30 mouse cellular contexts compared by ENCODE assay signal in the genomic region with DNA sequence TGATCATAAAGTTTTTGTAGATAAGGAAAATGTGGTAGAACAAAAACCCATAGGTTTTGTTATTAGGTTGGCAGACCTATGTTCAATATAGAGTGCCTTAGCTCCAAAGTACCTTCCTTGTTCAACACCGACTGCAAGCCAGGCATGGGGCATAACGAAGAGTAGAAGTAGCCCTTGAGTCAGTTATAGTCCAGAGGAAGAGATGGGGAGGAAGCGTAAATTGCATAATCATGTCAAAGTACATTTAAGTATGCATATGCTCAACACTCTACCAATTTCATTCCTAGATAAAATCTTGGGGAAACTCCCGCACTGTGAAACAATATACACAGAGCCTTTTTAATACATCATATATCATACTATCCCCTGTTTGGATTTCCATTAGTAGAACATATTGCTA.
DNase-seq lines count a peak whose midpoint lies in the region; ATAC-seq lines count a peak whose summit lies in the region.
"Had no signal": no experiment of that assay in that cellular context is flagged by ENCODE, and none has a peak within 500 bp of the region (broad histone marks: within the 10 kb centered on the region; RNA-seq: fewer than 3 reads in every experiment).

No protein-coding gene starts in this region.

- no peaks in the 10 kb centered on the region for H3K36me3 ChIP-seq in embryonic facial prominence, embryonic 13.5 days
- no peaks in the 10 kb centered on the region for H3K36me3 ChIP-seq in forebrain, embryonic 11.5 days (ENCODE audit: control insufficient read depth, insufficient read depth, low read length)
- H3K36me3 ChIP-seq: embryonic facial prominence, embryonic 12.5 days; embryonic facial prominence, embryonic 15.5 days; forebrain, embryonic 10.5 days; forebrain, embryonic 15.5 days; G1E had no signal

- no peak overlapping the region for H3K4me2 ChIP-seq in embryonic facial prominence, embryonic 13.5 days
- H3K4me2 ChIP-seq in forebrain, embryonic 11.5 days (ENCODE audit: low read depth, low read length, severe bottlenecking): no peak overlapping the region
- H3K4me2 ChIP-seq: embryonic facial prominence, embryonic 12.5 days; embryonic facial prominence, embryonic 15.5 days; forebrain, embryonic 13.5 days; forebrain, embryonic 15.5 days had no signal

- H3K4me1 ChIP-seq in embryonic facial prominence, embryonic 13.5 days: peaks cover 16% of the 10 kb centered on the region
- no peaks in the 10 kb centered on the region for H3K4me1 ChIP-seq in forebrain, embryonic 11.5 days (replicated peaks; ENCODE audit: control insufficient read depth, insufficient read depth, low read length)
- H3K4me1 ChIP-seq: forebrain, embryonic 13.5 days; forebrain, embryonic 15.5 days had no signal

- DNase-seq in 416B (ENCODE audit: low read depth): peak; percentile 12
- DNase-seq in frontal cortex, adult 2 months (ENCODE audit: extremely low spot score in 1 of 2, low spot score in 1 of 2): no peak
- DNase-seq in layer of hippocampus, adult 9-10 months (ENCODE audit: low spot score): no peak
- no peak for DNase-seq in forebrain, embryonic 11.5 days (ENCODE audit: low spot score)
- DNase-seq in spleen, adult 12 weeks (ENCODE audit: low spot score): no peak
- DNase-seq: adrenal gland, adult 8-10 months; adrenal gland, postnatal 14 days; adrenal gland, postnatal 36 days; B cell, adult 2 months; cerebellum, adult 11-12 months; cerebellum, adult 2 months; cerebellum, adult 9-10 months; cerebellum, postnatal 10 days; cerebellum, postnatal 25 days; embryo, embryonic 11 days; forebrain, postnatal 0 days had no signal

- peak overlapping the region; percentile 48; the same call in 1 of the 2 replicates for H3K27ac ChIP-seq in embryonic facial prominence, embryonic 13.5 days
- H3K27ac ChIP-seq in forebrain, embryonic 11.5 days (ENCODE audit: low read depth, low read length): no peak overlapping the region
- H3K27ac ChIP-seq: embryonic facial prominence, embryonic 12.5 days; forebrain, embryonic 13.5 days; forebrain, embryonic 15.5 days had no signal

- H3K4me3 ChIP-seq in embryonic facial prominence, embryonic 13.5 days: no peak overlapping the region
- H3K4me3 ChIP-seq in forebrain, embryonic 11.5 days (ENCODE audit: low read depth, low read length): no peak overlapping the region
- H3K4me3 ChIP-seq: embryonic facial prominence, embryonic 12.5 days; embryonic facial prominence, embryonic 15.5 days; erythroblast, embryonic 14.5 days; forebrain, embryonic 10.5 days; forebrain, embryonic 13.5 days; forebrain, embryonic 15.5 days had no signal

- 90% methylated on average over 4 of the region's 4 CpGs for WGBS in embryonic facial prominence, embryonic 13.5 days
- 89% methylated on average over 4 of the region's 4 CpGs for WGBS in forebrain, embryonic 11.5 days

- peak; percentile 54 for ATAC-seq in common myeloid progenitor, adult 5-6 weeks (replicated peaks; ENCODE audit: low read depth, poor library complexity, severe bottlenecking)
- no peak for ATAC-seq in embryonic facial prominence, embryonic 13.5 days (ENCODE audit: insufficient number of reproducible peaks, insufficient read depth, low FRiP score, low TSS enrichment, low read depth)
- 0 out of 2 replicates have a peak, but pooled peaks have one; percentile 44 for ATAC-seq in megakaryocyte, adult 5-6 weeks (ENCODE audit: poor library complexity, severe bottlenecking)
- no peak for ATAC-seq in forebrain, embryonic 11.5 days (replicated peaks; ENCODE audit: low FRiP score)
- ATAC-seq: activated CD4-positive, CD25-positive, alpha-beta regulatory T cell, adult 4 months; CD4-positive, CD25-positive, alpha-beta regulatory T cell, adult 4 months; forebrain, embryonic 13.5 days; forebrain, embryonic 15.5 days; forebrain, postnatal 0 days; Patski had no signal

- H3K9ac ChIP-seq in embryonic facial prominence, embryonic 13.5 days: no peak overlapping the region
- H3K9ac ChIP-seq in forebrain, embryonic 11.5 days (ENCODE audit: low read length): no peak overlapping the region
- H3K9ac ChIP-seq: embryonic facial prominence, embryonic 12.5 days; embryonic facial prominence, embryonic 15.5 days; forebrain, embryonic 13.5 days; forebrain, embryonic 15.5 days; forebrain, postnatal 0 days had no signal

- H3K27me3 ChIP-seq in embryonic facial prominence, embryonic 13.5 days: no peaks in the 10 kb centered on the region
- no peaks in the 10 kb centered on the region for H3K27me3 ChIP-seq in forebrain, embryonic 11.5 days (ENCODE audit: control insufficient read depth, insufficient read depth, low read length)
- H3K27me3 ChIP-seq: CH12.LX; embryonic facial prominence, embryonic 12.5 days; embryonic facial prominence, embryonic 15.5 days; forebrain, embryonic 13.5 days; forebrain, embryonic 15.5 days; Patski had no signal

- H3K9me3 ChIP-seq in embryonic facial prominence, embryonic 13.5 days: no peaks in the 10 kb centered on the region
- H3K9me3 ChIP-seq in forebrain, embryonic 11.5 days (ENCODE audit: control insufficient read depth, low read length): no peaks in the 10 kb centered on the region
- H3K9me3 ChIP-seq: embryonic facial prominence, embryonic 12.5 days; embryonic facial prominence, embryonic 15.5 days; forebrain, embryonic 10.5 days; forebrain, embryonic 13.5 days; forebrain, embryonic 15.5 days; G1E had no signal

Comparison
In these comparisons a context has a peak if more than half of its experiments do, and no peak if none do; other contexts are left out.
1. ATAC-seq: peak in common myeloid progenitor, adult 5-6 weeks (single experiment) and megakaryocyte, adult 5-6 weeks (single experiment); none in embryonic facial prominence, embryonic 13.5 days (single experiment) and forebrain, embryonic 11.5 days (single experiment).